Mouse (Mus musculus) G1E (cell line): ENCODE measurements around the gene Myo1a.

Source experiments
- CTCF ChIP-seq: IDR thresholded peaks from 2 replicates; pipeline ENCODE4 v1.5.1; 2012; ENCODE audit warnings: low read depth, low read length, inconsistent platforms, mixed read lengths
- GATA1 ChIP-seq: IDR thresholded peaks from 2 replicates; pipeline ENCODE4 v1.6.1; 2012; ENCODE audit warnings: borderline replicate concordance, low read length, inconsistent platforms, mixed read lengths
- POLR2AphosphoS5 ChIP-seq: IDR thresholded peaks from 2 replicates; pipeline ENCODE4 v1.6.1; 2012; ENCODE audit warnings: low read depth, low read length, inconsistent platforms; ENCODE audit not compliant: insufficient replicate concordance
- TAL1 ChIP-seq: conservative IDR thresholded peaks from 2 replicates; pipeline ENCODE4 v1.6.1; 2012; ENCODE audit warnings: low read depth, low read length, inconsistent platforms, mixed read lengths

DNA sequence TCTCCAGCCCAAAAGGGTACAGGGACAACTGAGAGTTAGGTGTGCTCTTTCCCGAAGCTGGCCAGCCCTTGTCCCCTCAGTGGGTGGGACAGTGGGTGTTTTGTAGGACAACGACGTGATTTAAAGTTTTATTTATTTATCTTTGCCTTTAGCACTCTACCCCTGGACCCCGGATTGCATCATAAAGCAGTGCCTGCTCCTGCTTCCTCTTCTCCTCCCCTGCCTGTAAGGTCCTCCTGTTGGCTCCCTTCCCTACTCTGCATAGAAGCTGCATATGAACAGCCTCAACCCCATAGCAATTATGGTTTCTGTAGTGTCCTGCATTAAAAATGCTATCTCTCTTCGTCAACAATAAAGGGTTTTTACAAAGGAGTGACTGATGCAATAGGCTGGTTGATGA lies 26.4 kb downstream of the Myo1a start:
- TF ChIP-seq CTCF: no peak
- no peak for TF ChIP-seq GATA1
- no peak for TF ChIP-seq TAL1
- no peak for TF ChIP-seq POLR2AphosphoS5
